Mouse (Mus musculus) thymus, postnatal 25 days (tissue): ENCODE results near the gene Chad.

Experiments
- DNase-seq: peaks from one replicate; pipeline ENCODE4 v3.0.0; 2022

Gene Chad

GRCm38 (mm10) chr11:94566534-94566933, 1.7 kb downstream of the Chad start:
- no peak for DNase-seq

- DNase-seq: no peak
These were observed 2.5 kb downstream of the Chad start for GRCm38 (mm10) chr11:94567326-94567725.

- peak; percentile 72 for DNase-seq
These were observed 5.8 kb downstream of the Chad start for GRCm38 (mm10) chr11:94570612-94571011.

- no peak for DNase-seq
These were observed 7.0 kb downstream of the Chad start for GRCm38 (mm10) chr11:94571850-94572249.

- no peak for DNase-seq
These were observed 9.7 kb downstream of the Chad start for GRCm38 (mm10) chr11:94574560-94574959.

- no peak for DNase-seq
These were observed 10.2 kb downstream of the Chad start for GRCm38 (mm10) chr11:94575036-94575435.

DNA sequence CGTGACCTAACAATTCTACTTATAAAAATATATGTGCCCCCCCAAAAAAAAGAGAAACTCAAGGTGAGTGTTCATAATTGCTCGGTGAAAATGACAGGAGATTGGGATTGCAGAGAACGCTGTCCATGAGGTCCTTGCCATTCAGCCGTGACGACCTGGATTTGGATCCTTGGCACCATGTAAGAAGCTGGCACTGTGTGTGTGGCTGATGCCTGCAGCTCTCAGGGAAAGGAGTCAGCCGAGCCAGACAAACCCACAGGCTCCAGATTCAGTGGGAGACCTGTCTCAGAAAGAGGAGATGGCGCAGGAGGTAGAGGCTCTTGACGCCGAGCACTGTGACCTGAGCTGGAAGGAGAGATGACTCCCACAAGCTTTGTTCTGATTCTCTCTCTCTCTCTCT, 11.5 kb downstream of the Chad start:
- no peak for DNase-seq

- no peak for DNase-seq
These were observed 15.4 kb downstream of the Chad start for GRCm38 (mm10) chr11:94580111-94580740.

DNA sequence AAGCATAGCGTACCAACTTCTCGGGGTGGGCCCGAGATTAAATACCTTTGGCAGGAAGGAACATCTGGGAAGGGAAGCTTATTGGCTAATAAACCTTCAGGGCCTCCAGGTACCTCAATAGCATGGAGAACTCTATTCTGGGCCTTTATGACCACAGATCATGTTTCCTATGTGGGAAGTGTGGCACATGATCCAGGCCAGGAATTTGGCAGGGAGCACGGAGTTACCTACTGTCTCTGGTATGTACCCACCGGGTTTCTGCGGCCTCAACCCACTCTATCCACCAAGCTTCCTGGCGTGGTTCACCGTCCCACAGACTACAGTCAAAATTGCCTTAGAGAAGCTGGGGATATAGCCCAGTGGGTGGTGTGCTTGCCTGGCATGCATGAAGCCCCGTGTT, 20.2 kb downstream of the Chad start:
- no peak for DNase-seq

DNA sequence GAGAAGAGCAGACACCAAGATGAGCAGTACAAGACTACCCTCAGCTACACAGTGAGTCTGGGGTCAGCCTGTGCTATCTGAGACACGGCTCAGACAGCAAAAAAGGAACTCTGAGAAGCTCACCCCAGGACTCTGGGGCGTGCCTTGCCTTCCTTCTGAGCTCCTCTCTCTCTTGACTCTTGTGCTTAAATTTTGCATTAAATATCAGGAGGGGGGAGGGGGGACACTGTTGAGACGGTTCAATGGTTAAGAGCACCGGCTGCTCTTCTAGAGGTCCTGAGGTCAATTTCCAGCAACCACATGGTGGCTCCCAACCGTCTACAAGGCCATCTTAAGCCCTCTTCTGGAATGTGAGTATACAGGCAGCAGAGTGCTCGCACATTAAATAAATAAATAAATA, 22.7 kb downstream of the Chad start:
- no peak for DNase-seq

DNA sequence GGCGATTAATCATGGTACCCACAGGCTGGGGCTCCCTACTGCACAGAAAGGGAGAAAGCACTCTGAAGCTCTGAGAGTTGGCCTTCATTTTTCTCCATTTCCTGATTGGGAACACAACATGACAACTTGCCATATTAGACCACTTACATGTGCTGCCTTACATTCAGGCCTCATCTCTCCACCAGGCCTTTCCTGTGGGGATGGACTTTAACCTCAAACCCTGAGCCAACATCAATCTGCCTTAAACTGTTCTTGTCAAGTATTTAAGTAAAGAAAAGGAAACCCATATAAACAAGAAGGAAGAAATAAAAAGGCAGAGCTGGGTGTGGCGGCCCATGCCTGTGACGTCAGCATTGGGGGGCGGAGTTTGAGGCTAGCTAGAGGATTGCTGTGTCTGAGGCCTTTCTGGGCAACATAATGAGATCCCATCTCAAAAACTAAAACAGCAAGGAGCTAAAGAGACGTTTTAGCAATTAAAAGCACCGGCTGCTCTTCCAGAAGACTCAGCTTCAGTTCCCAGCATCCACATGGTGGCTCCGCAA, 31.5 kb downstream of the Chad start:
- DNase-seq: peak; percentile 50

DNA sequence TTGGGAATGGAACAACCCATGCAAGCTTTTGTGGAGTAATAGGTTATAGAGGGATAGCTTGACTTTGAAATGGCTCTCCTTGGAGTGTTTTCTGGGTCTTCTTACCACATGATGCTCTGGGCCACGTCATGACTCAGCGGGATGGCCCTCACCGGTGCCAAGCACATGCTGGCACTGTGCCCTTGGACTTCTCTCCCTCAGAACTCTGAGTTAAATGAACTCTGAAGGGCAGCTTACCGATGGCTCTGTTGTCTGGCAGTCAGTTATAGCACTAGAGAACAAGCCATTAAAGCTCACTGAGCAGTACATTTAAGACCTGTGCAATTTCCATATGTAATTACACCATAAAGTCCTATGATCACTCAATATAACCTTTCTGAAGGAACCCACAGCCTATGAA, 32.5 kb downstream of the Chad start:
- no peak for DNase-seq

- DNase-seq: no peak
These were observed 33.7 kb downstream of the Chad start for GRCm38 (mm10) chr11:94598437-94599120.

DNA sequence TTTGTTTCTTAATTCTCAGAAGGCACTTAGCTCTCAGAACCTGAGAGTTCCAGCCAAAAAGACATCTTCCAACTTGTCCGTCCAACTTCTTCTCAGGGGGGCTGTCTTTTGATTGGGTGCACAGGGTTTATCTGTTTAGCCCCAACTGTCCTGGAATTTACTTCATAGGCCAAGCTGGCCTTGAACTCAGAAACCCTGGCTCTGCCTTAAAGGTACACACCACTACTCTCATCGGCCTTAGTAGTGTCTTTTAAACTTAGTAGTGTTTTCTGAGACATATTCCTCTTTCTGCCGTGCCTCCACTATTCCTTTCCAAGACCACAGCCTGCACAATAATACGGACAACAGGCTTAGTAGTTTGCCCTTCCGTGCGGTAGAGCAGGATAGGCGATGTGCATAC, 35.6 kb downstream of the Chad start:
- no peak for DNase-seq

- peak; percentile 69 for DNase-seq
These were observed 36.8 kb downstream of the Chad start, which contains the start of gene Acsf2 for GRCm38 (mm10) chr11:94601321-94602281. Acsf2 (minus strand) TSS chr11:94601871.

DNA sequence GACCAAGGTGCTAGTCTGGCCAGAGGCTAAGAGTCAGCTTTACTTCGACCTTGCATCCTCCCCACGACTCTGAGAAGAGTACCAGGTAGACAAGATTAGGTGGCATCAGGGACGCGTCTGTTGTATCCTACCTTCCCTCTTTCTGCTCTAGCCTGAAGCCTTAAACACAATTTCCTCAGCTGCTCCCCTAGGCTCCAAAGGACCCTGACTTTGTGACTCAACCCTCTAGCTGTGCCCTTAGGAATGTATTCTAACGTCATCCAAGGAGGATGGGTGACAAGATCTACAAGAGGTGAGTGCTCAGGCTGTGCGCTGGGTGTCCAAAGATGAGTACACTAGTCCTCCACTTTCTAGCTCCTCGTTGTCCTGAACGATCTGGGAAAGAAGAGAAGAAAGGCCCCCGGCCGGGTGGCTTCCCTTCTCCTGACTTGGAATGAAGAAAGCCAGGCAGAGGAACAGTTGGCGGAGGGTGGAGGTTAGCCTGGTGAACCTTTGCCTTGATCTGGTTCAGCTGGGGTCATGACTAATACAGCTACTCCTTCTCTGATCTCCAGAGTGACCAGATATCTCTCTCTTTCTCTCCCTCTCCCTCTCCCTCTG, 37.6 kb downstream of the Chad start:
- no peak for DNase-seq

DNA sequence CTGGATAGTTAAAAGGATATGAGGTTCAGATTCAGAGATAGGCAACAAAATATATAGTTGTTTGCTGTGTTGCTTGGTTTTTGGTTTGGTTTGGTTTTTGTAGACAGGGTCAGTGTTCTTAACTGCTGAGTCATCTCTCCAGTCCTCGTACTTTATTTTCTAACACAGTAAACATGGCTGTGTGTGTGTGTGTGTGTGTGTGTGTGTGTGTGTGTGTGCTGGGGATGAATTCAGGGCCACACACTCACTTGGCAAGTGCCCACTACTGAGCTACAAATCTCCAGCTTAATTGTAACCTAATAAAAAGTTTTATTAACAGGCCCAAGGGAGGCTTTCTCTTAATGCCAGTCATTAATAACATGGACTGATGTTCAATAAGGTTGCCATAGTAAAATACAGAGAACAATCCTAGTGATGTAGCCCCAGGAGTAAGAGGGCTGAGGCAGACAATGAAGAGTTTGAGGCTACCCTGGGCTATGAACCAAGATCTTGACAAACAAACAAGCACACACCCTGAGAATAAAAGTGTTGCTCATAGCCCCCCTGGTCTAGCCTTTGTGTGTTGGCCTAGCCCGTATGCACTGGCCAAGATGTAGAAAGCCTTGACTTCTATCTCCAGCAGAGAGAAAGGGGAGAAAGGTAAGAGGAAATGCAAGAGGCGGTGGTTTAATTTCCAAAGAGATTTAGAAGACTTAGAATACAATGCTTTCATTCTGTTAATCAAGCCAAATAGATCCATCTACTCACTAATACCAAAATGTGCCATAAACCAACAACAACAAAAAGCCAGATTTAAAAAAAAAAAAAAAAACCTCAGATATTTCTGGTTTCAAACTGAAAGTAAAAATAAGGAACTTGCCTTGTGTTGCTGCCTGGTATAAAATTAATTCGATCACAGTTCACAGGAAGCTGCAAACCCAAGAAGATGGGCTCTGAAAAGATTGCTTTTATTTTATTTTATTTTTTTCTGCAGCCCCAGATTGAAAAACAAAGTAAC, 46.2 kb downstream of the Chad start:
- no peak for DNase-seq

DNA sequence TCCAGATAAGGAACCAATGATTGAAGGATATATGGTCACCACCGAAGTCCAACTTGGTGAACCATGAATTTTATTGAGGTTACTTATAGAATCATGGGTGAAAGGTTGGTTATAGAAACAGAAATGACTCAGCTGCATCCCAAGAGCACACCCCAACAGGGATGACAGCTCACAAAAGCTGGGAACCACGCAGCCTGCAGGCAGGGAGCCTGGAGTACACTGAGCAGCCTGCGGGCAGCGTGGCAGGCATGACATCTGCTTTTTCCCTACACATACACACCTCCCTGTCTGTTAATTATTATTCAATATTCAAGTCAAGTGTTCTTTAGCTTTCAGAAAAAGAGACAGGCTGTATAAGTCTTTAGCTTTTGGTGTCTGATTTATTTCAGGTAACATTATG, 49.8 kb downstream of the Chad start:
- no peak for DNase-seq

DNA sequence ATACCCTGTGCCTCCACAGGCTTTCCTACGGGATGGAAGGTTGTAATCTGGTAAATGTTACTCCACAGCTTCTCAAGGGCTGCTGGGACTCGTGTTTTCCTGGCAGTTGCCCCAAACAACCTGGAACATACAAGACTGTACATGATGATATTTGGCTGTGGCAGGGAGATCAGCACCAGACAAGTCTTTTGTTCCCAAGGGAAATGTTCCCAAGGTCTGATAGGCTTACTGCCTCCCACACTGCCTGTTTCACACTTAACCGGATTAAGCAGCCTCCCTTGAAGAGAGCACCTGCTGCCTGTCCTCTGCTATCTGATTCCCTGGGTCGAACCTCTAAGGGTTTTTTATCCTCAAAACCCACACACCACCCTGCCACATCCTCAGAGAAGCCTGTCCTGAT, 50.6 kb downstream of the Chad start:
- DNase-seq: no peak

GRCm38 (mm10) chr11:94617646-94618045, 52.8 kb downstream of the Chad start:
- DNase-seq: no peak
